Mouse (Mus musculus) midbrain, embryonic 15.5 days (tissue): ENCODE data around the gene Utrn. TPM values are rescaled to one million over a fixed set of nuclear protein-coding genes. Genes with fewer than 3 reads are reported as not detected.

ENCODE experiments used
- ATAC-seq: fragments of 200-750 bp; cut with Nextera tagmentation; replicated peaks from 2 replicates; pipeline ENCODE4 v1.8.0; 2017; ENCODE audit warnings: moderate TSS enrichment
- H3K27ac ChIP-seq: fragments of 300-500 bp; sonication (generic); 2 replicates; pipeline ENCODE4 v1.5.1; 2015; ENCODE audit warnings: mild to moderate bottlenecking, inconsistent platforms
- H3K27me3 ChIP-seq: fragments of 300-500 bp; sonication (generic); replicated peaks from 2 replicates; pipeline ENCODE4 v1.6.1; 2015; ENCODE audit warnings: inconsistent platforms
- H3K36me3 ChIP-seq: fragments of 300-500 bp; sonication (generic); replicated peaks from 2 replicates; pipeline ENCODE4 v1.6.1; 2015; ENCODE audit warnings: inconsistent platforms
- H3K4me1 ChIP-seq: fragments of 300-500 bp; sonication (generic); 2 replicates; pipeline ENCODE4 v1.6.1; 2015; ENCODE audit warnings: inconsistent platforms
- H3K4me2 ChIP-seq: fragments of 300-500 bp; sonication (generic); 2 replicates; pipeline ENCODE4 v1.6.1; 2015; ENCODE audit warnings: inconsistent platforms, mild to moderate bottlenecking, moderate library complexity
- H3K4me3 ChIP-seq: fragments of 300-500 bp; sonication (generic); 2 replicates; pipeline ENCODE4 v1.5.1; 2015; ENCODE audit warnings: mild to moderate bottlenecking, inconsistent platforms
- H3K9ac ChIP-seq: fragments of 300-500 bp; sonication (generic); 2 replicates; pipeline ENCODE4 v1.6.1; 2015; ENCODE audit warnings: mild to moderate bottlenecking, inconsistent platforms
- H3K9me3 ChIP-seq: fragments of 300-500 bp; sonication (generic); 2 replicates; pipeline ENCODE4 v1.6.1; 2016; ENCODE audit warnings: inconsistent platforms
- WGBS: fragments of 180-500 bp; shearing (Covaris S2); methylation state at CpG from one replicate; pipeline ENCODE4 v1.1.7; 2015; ENCODE audit warnings: mixed read lengths; 5-methylcytosine and 5-hydroxymethylcytosine counted together
- polyA plus RNA-seq: library from polyadenylated mRNA; unstranded; fragments of >200 nt; fragmentation: Nextera tagmentation; extraction: Ambion mirVana; gene quantifications from 2 replicates; pipeline ENCODE4 v1.2.1, GENCODE M21; 2015

Utrn gene
- polyA plus RNA-seq, 1 experiment from 2014 or later, result 19.7 TPM

GRCm38 (mm10) chr10:12824386-12824785 is 44.8 kb downstream of the Utrn start:
- H3K4me1 ChIP-seq, result no peaks in the 10 kb centered on the region
- 58% methylated on average over 4 of the region's 4 CpGs for WGBS

GRCm38 (mm10) chr10:12823437-12824219 is 45.5 kb downstream of the Utrn start:
- no peak overlapping the region for H3K4me2 ChIP-seq
- H3K4me1 ChIP-seq, result no peaks in the 10 kb centered on the region
- H3K9ac ChIP-seq, result no peak overlapping the region
- H3K36me3 ChIP-seq, result no peaks in the 10 kb centered on the region
- no peaks in the 10 kb centered on the region for H3K27me3 ChIP-seq
- no peak for ATAC-seq
- no peaks in the 10 kb centered on the region for H3K9me3 ChIP-seq
- 89% methylated on average over 15 of the region's 15 CpGs for WGBS
- no peak overlapping the region for H3K27ac ChIP-seq
- no peak overlapping the region for H3K4me3 ChIP-seq

More at GRCm38 (mm10) chr10:12824386-12824785, 44.8 kb downstream of the Utrn start:
- H3K4me3 ChIP-seq, result no peak overlapping the region
- ATAC-seq, result no peak
- H3K27ac ChIP-seq, result no peak overlapping the region
- no peaks in the 10 kb centered on the region for H3K27me3 ChIP-seq
- no peaks in the 10 kb centered on the region for H3K36me3 ChIP-seq
- no peak overlapping the region for H3K9ac ChIP-seq
- no peaks in the 10 kb centered on the region for H3K9me3 ChIP-seq
- no peak overlapping the region for H3K4me2 ChIP-seq

GRCm38 (mm10) chr10:12820978-12821735 is 48.0 kb downstream of the Utrn start:
- H3K4me1 ChIP-seq, result no peaks in the 10 kb centered on the region

GRCm38 (mm10) chr10:12817409-12817808 is 51.8 kb downstream of the Utrn start:
- Histone ChIP-seq H3K9me3 (no peaks in the 10 kb centered on the region), H3K9ac (no peak overlapping the region), H3K4me1 (no peaks in the 10 kb centered on the region), H3K27me3 (no peaks in the 10 kb centered on the region), H3K4me3 (no peak overlapping the region), H3K36me3 (no peaks in the 10 kb centered on the region), H3K27ac (no peak overlapping the region), H3K4me2 (no peak overlapping the region)
- 80% methylated on average over 6 of the region's 6 CpGs for WGBS
- ATAC-seq, result peak; percentile 37; the same call in 1 of the 2 replicates

More at GRCm38 (mm10) chr10:12820978-12821735, 48.0 kb downstream of the Utrn start:
- 83% methylated on average over 13 of the region's 13 CpGs for WGBS
- H3K9me3 ChIP-seq, result no peaks in the 10 kb centered on the region
- H3K27ac ChIP-seq, result no peak overlapping the region
- ATAC-seq, result no peak
- no peak overlapping the region for H3K4me2 ChIP-seq
- no peaks in the 10 kb centered on the region for H3K36me3 ChIP-seq
- no peak overlapping the region for H3K9ac ChIP-seq
- no peak overlapping the region for H3K4me3 ChIP-seq
- H3K27me3 ChIP-seq, result no peaks in the 10 kb centered on the region

GRCm38 (mm10) chr10:12816530-12816929 is 52.6 kb downstream of the Utrn start:
- WGBS, result 88% methylated on average over 6 of the region's 6 CpGs
- Histone ChIP-seq H3K4me1 (no peaks in the 10 kb centered on the region), H3K27me3 (no peaks in the 10 kb centered on the region), H3K9ac (no peak overlapping the region), H3K27ac (no peak overlapping the region), H3K9me3 (no peaks in the 10 kb centered on the region), H3K4me3 (no peak overlapping the region), H3K36me3 (no peaks in the 10 kb centered on the region), H3K4me2 (no peak overlapping the region)
- no peak for ATAC-seq

- no peak overlapping the region for H3K4me2 ChIP-seq
- H3K27ac ChIP-seq, result no peak overlapping the region
- no peak for ATAC-seq
- H3K27me3 ChIP-seq, result no peaks in the 10 kb centered on the region
- 92% methylated on average over 7 of the region's 7 CpGs for WGBS
- no peak overlapping the region for H3K4me3 ChIP-seq
- H3K36me3 ChIP-seq, result no peaks in the 10 kb centered on the region
- no peaks in the 10 kb centered on the region for H3K4me1 ChIP-seq
- no peaks in the 10 kb centered on the region for H3K9me3 ChIP-seq
- no peak overlapping the region for H3K9ac ChIP-seq
These were observed 54.8 kb downstream of the Utrn start for GRCm38 (mm10) chr10:12814411-12814810.

- Histone ChIP-seq H3K9ac (no peak overlapping the region), H3K27me3 (no peaks in the 10 kb centered on the region), H3K36me3 (no peaks in the 10 kb centered on the region), H3K4me2 (no peak overlapping the region), H3K4me1 (no peaks in the 10 kb centered on the region), H3K27ac (no peak overlapping the region), H3K9me3 (no peaks in the 10 kb centered on the region), H3K4me3 (no peak overlapping the region)
- 85% methylated on average over 4 of the region's 4 CpGs for WGBS
- ATAC-seq, result no peak
These were observed 55.3 kb downstream of the Utrn start for GRCm38 (mm10) chr10:12813881-12814280.

GRCm38 (mm10) chr10:12813211-12813811 is 55.9 kb downstream of the Utrn start:
- no peaks in the 10 kb centered on the region for H3K36me3 ChIP-seq
- no peak overlapping the region for H3K27ac ChIP-seq
- H3K9me3 ChIP-seq, result no peaks in the 10 kb centered on the region
- H3K4me3 ChIP-seq, result no peak overlapping the region
- ATAC-seq, result no peak
- no peak overlapping the region for H3K4me2 ChIP-seq
- H3K27me3 ChIP-seq, result no peaks in the 10 kb centered on the region
- 72% methylated on average over 12 of the region's 12 CpGs for WGBS
- H3K9ac ChIP-seq, result no peak overlapping the region
- H3K4me1 ChIP-seq, result no peaks in the 10 kb centered on the region

- H3K4me2 ChIP-seq, result no peak overlapping the region
- H3K36me3 ChIP-seq, result no peaks in the 10 kb centered on the region
- no peaks in the 10 kb centered on the region for H3K4me1 ChIP-seq
- no peak overlapping the region for H3K9ac ChIP-seq
- no peak overlapping the region for H3K27ac ChIP-seq
- H3K9me3 ChIP-seq, result no peaks in the 10 kb centered on the region
- no peaks in the 10 kb centered on the region for H3K27me3 ChIP-seq
- WGBS, result 85% methylated on average over 5 of the region's 5 CpGs
- no peak for ATAC-seq
- H3K4me3 ChIP-seq, result no peak overlapping the region
These were observed 56.5 kb downstream of the Utrn start for GRCm38 (mm10) chr10:12812680-12813079.

GRCm38 (mm10) chr10:12810816-12811215 is 58.3 kb downstream of the Utrn start:
- H3K9me3 ChIP-seq, result no peaks in the 10 kb centered on the region
- no peak overlapping the region for H3K27ac ChIP-seq
- WGBS, result 89% methylated on average over 2 of the region's 2 CpGs
- ATAC-seq, result no peak
- H3K36me3 ChIP-seq, result no peaks in the 10 kb centered on the region
- H3K4me2 ChIP-seq, result no peak overlapping the region
- no peak overlapping the region for H3K9ac ChIP-seq
- no peak overlapping the region for H3K4me3 ChIP-seq
- H3K27me3 ChIP-seq, result no peaks in the 10 kb centered on the region
- no peaks in the 10 kb centered on the region for H3K4me1 ChIP-seq

- Histone ChIP-seq H3K9ac (no peak overlapping the region), H3K4me2 (no peak overlapping the region), H3K27me3 (no peaks in the 10 kb centered on the region), H3K4me3 (no peak overlapping the region), H3K9me3 (no peaks in the 10 kb centered on the region), H3K27ac (no peak overlapping the region), H3K4me1 (no peaks in the 10 kb centered on the region), H3K36me3 (no peaks in the 10 kb centered on the region)
- no peak for ATAC-seq
- WGBS, result 80% methylated on average over 3 of the region's 3 CpGs
These were observed 59.5 kb downstream of the Utrn start for GRCm38 (mm10) chr10:12809702-12810101.

- Histone ChIP-seq H3K9ac (no peak overlapping the region), H3K27me3 (no peaks in the 10 kb centered on the region), H3K36me3 (no peaks in the 10 kb centered on the region), H3K27ac (no peak overlapping the region), H3K4me2 (no peak overlapping the region), H3K4me3 (no peak overlapping the region), H3K9me3 (no peaks in the 10 kb centered on the region), H3K4me1 (no peaks in the 10 kb centered on the region)
- 91% methylated on average over 4 of the region's 4 CpGs for WGBS
- ATAC-seq, result no peak
These were observed 60.7 kb downstream of the Utrn start for GRCm38 (mm10) chr10:12808467-12808866.
